Mouse (Mus musculus) limb, embryonic 14.5 days (tissue): Measurements from ENCODE around the gene Xpa. TPM values are rescaled to one million over a fixed set of nuclear protein-coding genes. Genes with fewer than 3 reads are reported as not detected.

ENCODE experiments used
- ATAC-seq: fragments of 200-750 bp; cut with Nextera tagmentation; 2 replicates; pipeline ENCODE4 v1.8.0; 2017; ENCODE audit warnings: low read depth, moderate number of reproducible peaks, moderate TSS enrichment; ENCODE audit not compliant: low FRiP score
- DNase-seq: peaks from one replicate; pipeline ENCODE4 v3.0.0-alpha.2; 2015; ENCODE audit warnings: low spot score
- H3K27ac ChIP-seq: fragments of 300-500 bp; sonication (generic); replicated peaks from 2 replicates; pipeline ENCODE4 v1.5.1; 2014; ENCODE audit warnings: low read depth, mild to moderate bottlenecking, low read length, moderate library complexity, mixed read lengths
- H3K27me3 ChIP-seq: fragments of 300-500 bp; sonication (generic); 2 replicates; pipeline ENCODE4 v1.6.1; 2014; ENCODE audit warnings: low read length, mixed read lengths; ENCODE audit not compliant: control insufficient read depth, insufficient read depth
- H3K36me3 ChIP-seq: fragments of 300-500 bp; sonication (generic); 2 replicates; pipeline ENCODE4 v1.6.1; 2014; ENCODE audit warnings: mild to moderate bottlenecking, low read length, moderate library complexity, mixed read lengths; ENCODE audit not compliant: control insufficient read depth, insufficient read depth
- H3K4me1 ChIP-seq: fragments of 300-500 bp; sonication (generic); 2 replicates; pipeline ENCODE4 v1.6.1; 2014; ENCODE audit warnings: antibody characterized with exemption, low read length, mixed read lengths; ENCODE audit not compliant: control insufficient read depth, insufficient read depth
- H3K4me2 ChIP-seq: fragments of 300-500 bp; sonication (generic); replicated peaks from 2 replicates; pipeline ENCODE4 v1.6.1; 2014; ENCODE audit warnings: low read depth, mild to moderate bottlenecking, low read length, moderate library complexity; ENCODE audit not compliant: severe bottlenecking
- H3K4me3 ChIP-seq: fragments of 300-500 bp; sonication (generic); replicated peaks from 2 replicates; pipeline ENCODE4 v1.5.1; 2014; ENCODE audit warnings: low read length
- H3K9ac ChIP-seq: fragments of 300-500 bp; sonication (generic); 2 replicates; pipeline ENCODE4 v1.6.1; 2014; ENCODE audit warnings: mild to moderate bottlenecking, low read depth, low read length, moderate library complexity; ENCODE audit not compliant: severe bottlenecking
- H3K9me3 ChIP-seq: fragments of 300-500 bp; sonication (generic); 2 replicates; pipeline ENCODE4 v1.6.1; 2016; ENCODE audit warnings: low read length; ENCODE audit not compliant: control insufficient read depth
- POLR2A ChIP-seq: fragments of 200-500 bp; IDR thresholded peaks from 2 replicates; pipeline ENCODE4 v1.8.0; 2012; ENCODE audit warnings: inconsistent platforms, mild to moderate bottlenecking, moderate library complexity, borderline replicate concordance; ENCODE audit not compliant: insufficient read depth, insufficient read length; ENCODE audit errors: extremely low read depth
- WGBS: fragments of 180-500 bp; shearing (Covaris S2); extraction: QIAGEN DNeasy Blood & Tissue Kit; methylation state at CpG from one replicate; pipeline ENCODE4 v1.1.7; 2014; 5-methylcytosine and 5-hydroxymethylcytosine counted together
- polyA plus RNA-seq, 2 experiments: library from polyadenylated mRNA; depleted of rRNA in 1 of 2; stranded (reverse) in 1 of 2; unstranded in 1 of 2; fragments of >200 nt; fragmentation: Nextera tagmentation in 1 of 2; extraction: Ambion mirVana in 1 of 2; gene quantifications; 2 replicates each; pipeline versions ENCODE4 v1.2.1 to v1.2.3; 2012 to 2014

Xpa gene
- polyA plus RNA-seq, 2 experiments = 24.8 to 29.0 TPM

DNA sequence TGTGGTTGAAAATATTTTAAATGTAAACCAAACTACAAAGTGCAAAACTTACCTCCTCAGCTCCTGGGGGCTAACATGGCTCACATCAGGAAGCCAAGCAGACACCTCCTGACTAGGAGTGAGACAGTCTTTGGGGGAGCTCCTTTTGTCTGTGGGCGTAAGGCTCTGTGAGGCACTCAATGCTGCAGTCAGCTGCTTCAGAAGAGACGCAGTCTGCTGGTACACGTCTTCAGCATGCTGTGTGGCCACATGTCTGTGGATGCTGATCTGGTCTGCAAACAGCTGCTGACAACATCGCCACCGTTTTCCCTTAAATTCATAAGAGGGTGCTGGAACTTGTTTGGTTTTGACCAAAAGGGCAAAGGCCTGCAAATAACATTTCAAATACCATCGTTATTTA is 64.3 kb downstream of the Xpa start:
- DNase-seq (no peak), ATAC-seq (no peak)
- peaks cover 70% of the 10 kb centered on the region for H3K36me3 ChIP-seq
- no peaks in the 10 kb centered on the region for H3K9me3 ChIP-seq
- no peak overlapping the region for H3K4me2 ChIP-seq
- no peak overlapping the region for H3K4me3 ChIP-seq
- H3K9ac ChIP-seq = no peak overlapping the region
- 0 out of 2 replicates have a peak, but pooled peaks cover under 1% of the 10 kb centered on the region for H3K4me1 ChIP-seq
- no peaks in the 10 kb centered on the region for H3K27me3 ChIP-seq
- no peak for TF ChIP-seq POLR2A
- H3K27ac ChIP-seq = no peak overlapping the region
- WGBS = 83% methylated on average over 6 of the region's 6 CpGs

GRCm38 (mm10) chr4:46130221-46130620 is 65.9 kb downstream of the Xpa start:
- ATAC-seq (no peak), DNase-seq (peak; percentile 32)
- 77% methylated on average over 3 of the region's 3 CpGs for WGBS
- no peaks in the 10 kb centered on the region for H3K27me3 ChIP-seq
- TF ChIP-seq POLR2A = no peak
- H3K27ac ChIP-seq = no peak overlapping the region
- H3K4me2 ChIP-seq = no peak overlapping the region
- peaks cover 76% of the 10 kb centered on the region for H3K36me3 ChIP-seq
- H3K4me3 ChIP-seq = no peak overlapping the region
- no peak overlapping the region for H3K9ac ChIP-seq
- H3K4me1 ChIP-seq = no peaks in the 10 kb centered on the region
- H3K9me3 ChIP-seq = no peaks in the 10 kb centered on the region

DNA sequence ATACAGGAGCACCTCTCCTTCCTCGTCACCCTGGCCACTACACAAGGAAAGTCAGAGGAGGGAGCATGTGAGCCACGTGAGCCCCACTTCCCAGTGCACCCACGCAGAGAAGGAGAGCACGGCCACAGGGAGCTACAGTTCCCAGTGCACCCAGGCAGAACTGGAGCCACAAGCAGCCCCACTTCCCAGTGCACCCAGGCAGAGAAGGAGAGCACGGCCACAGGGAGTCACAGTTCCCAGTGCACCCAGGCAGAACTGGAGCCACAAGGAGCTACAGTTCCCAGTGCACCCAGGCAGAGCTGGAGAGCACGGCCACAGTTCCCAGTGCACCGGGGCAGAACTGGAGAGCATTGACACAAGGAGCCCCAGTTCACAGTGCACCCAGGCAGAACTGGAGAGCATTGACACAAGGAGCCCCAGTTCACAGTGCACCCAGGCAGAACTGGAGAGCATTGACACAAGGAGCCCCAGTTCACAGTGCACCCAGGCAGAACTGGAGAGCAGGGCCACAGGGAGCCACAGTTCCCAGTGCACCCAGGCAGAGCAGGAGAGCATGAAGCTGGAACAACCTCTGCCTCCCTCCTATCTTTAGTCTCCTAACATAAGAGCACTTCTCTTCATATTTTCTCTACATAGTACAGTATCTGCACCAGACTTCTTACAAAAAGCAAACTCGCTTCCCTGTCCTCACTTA is 66.7 kb downstream of the Xpa start:
- Histone ChIP-seq H3K36me3 (peaks cover 77% of the 10 kb centered on the region), H3K4me1 (no peaks in the 10 kb centered on the region), H3K4me2 (no peak overlapping the region), H3K9ac (no peak overlapping the region), H3K27me3 (no peaks in the 10 kb centered on the region), H3K4me3 (no peak overlapping the region), H3K27ac (no peak overlapping the region), H3K9me3 (no peaks in the 10 kb centered on the region)
- DNase-seq (no peak), ATAC-seq (no peak)
- TF ChIP-seq POLR2A = no peak
- 97% methylated on average over 8 of the region's 8 CpGs for WGBS

- Histone ChIP-seq H3K4me2 (no peak overlapping the region), H3K4me3 (no peak overlapping the region), H3K27me3 (no peaks in the 10 kb centered on the region), H3K9me3 (no peaks in the 10 kb centered on the region), H3K9ac (no peak overlapping the region), H3K4me1 (no peaks in the 10 kb centered on the region), H3K27ac (no peak overlapping the region), H3K36me3 (peaks cover 80% of the 10 kb centered on the region)
- DNase-seq (peak; percentile 78), ATAC-seq (no peak)
- WGBS = 44% methylated on average over 2 of the region's 2 CpGs
- TF ChIP-seq POLR2A = no peak
Measured at GRCm38 (mm10) chr4:46126541-46126940, 69.6 kb downstream of the Xpa start.

- TF ChIP-seq POLR2A = no peak
- WGBS = 96% methylated on average over 6 of the region's 6 CpGs
- Histone ChIP-seq H3K4me2 (no peak overlapping the region), H3K9me3 (no peaks in the 10 kb centered on the region), H3K4me1 (no peaks in the 10 kb centered on the region), H3K27me3 (no peaks in the 10 kb centered on the region), H3K9ac (no peak overlapping the region), H3K27ac (no peak overlapping the region), H3K4me3 (no peak overlapping the region), H3K36me3 (peaks cover 86% of the 10 kb centered on the region)
- no peak for ATAC-seq
- no peak for DNase-seq
Measured at GRCm38 (mm10) chr4:46123358-46123757, 72.8 kb downstream of the Xpa start.

- DNase-seq = no peak
- TF ChIP-seq POLR2A = no peak
- Histone ChIP-seq H3K36me3 (peaks cover 93% of the 10 kb centered on the region), H3K4me1 (no peaks in the 10 kb centered on the region), H3K27ac (no peak overlapping the region), H3K4me2 (no peak overlapping the region), H3K4me3 (no peak overlapping the region), H3K27me3 (no peaks in the 10 kb centered on the region), H3K9me3 (no peaks in the 10 kb centered on the region), H3K9ac (no peak overlapping the region)
- WGBS = 82% methylated on average over 3 of the region's 3 CpGs
- no peak for ATAC-seq
Measured at GRCm38 (mm10) chr4:46120767-46121166, 75.3 kb downstream of the Xpa start.
